Mouse (Mus musculus): ENCODE data around the gene Hist2h3b.
"Not testable (repeated sequence)": the region's sequence is repeated elsewhere in the genome, so short reads cannot be mapped to it uniquely, and the experiment has no call there.

DNA sequence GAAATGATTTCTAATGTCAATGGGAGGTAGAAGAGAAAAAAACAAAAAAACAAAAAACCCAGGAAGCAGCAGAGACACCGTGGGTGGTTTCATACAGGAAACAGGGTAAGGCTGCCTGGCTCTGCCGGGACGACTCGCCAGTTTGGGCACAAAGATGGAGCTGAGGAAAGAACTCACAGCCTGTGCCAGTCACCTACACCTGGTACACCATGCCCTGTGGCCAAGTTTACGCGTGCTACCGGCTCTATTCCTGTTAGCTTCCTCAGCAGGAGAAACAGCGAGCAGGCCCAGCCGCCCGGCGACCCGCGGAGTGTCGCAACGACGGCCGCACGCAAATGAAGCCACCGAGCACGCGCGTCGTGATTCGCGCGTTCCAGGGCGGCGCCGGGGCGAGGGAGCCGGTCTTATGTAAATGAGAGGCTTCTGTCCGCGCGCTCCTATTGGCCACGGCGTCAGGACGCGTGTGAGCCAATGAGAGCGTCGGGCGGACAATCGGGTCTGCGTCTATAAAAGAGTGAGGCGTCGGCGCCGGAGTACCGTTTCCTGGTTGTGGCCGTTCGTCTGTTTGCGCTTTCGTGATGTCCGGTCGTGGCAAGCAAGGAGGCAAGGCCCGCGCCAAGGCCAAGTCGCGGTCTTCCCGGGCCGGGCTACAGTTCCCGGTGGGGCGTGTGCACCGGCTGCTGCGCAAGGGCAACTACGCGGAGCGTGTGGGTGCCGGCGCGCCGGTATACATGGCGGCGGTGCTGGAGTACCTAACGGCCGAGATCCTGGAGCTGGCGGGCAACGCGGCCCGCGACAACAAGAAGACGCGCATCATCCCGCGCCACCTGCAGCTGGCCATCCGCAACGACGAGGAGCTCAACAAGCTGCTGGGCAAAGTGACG lies 23.2 kb upstream of the Hist2h3b start, which contains the start of gene Hist2h2aa1:
- TF ChIP-seq POLR2A (IDR thresholded peaks at IDR 0.05; ENCODE audit: low read depth, low read length), result peak; percentile 65
- not testable (repeated sequence) for TF ChIP-seq CTCF (IDR thresholded peaks at IDR 0.05; ENCODE audit: borderline replicate concordance, insufficient read depth, low read length)

Data from embryonic fibroblast, embryonic 13.5 days (primary cell).